Mouse (Mus musculus): ENCODE data around the gene Gm11084. TPM values are rescaled to one million over a fixed set of nuclear protein-coding genes. Genes with fewer than 3 reads are reported as not detected.
"Not testable (repeated sequence)": the region's sequence is repeated elsewhere in the genome, so short reads cannot be mapped to it uniquely, and the experiment has no call there.

The Gm11084 gene
- not detected in 2 replicates for polyA plus RNA-seq (2012; rRNA removed)

DNA sequence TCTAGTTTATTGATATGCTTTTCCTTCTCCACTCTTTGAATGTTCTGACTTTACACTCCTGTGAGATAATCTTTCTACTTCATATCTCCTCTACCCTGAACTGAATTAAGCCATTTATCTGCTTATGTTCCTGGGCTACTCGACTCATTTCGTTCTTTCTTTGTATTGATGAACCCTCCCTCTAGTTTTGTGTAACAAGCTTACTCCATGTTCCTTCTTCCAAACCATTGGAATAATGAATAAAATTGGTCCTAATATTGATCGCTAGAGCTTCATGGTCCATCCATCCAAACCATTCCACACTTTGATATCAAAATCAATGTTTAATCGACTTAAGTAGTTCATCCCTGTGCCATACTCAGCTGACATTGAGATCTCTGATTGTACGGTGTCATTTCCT is at the start of gene Gm11084:
TSS of gene Gm11084 (minus strand) at position 101 of the 400 bp plus-strand sequence.
- no peak for DNase-seq (ENCODE audit: low read depth)

DNA sequence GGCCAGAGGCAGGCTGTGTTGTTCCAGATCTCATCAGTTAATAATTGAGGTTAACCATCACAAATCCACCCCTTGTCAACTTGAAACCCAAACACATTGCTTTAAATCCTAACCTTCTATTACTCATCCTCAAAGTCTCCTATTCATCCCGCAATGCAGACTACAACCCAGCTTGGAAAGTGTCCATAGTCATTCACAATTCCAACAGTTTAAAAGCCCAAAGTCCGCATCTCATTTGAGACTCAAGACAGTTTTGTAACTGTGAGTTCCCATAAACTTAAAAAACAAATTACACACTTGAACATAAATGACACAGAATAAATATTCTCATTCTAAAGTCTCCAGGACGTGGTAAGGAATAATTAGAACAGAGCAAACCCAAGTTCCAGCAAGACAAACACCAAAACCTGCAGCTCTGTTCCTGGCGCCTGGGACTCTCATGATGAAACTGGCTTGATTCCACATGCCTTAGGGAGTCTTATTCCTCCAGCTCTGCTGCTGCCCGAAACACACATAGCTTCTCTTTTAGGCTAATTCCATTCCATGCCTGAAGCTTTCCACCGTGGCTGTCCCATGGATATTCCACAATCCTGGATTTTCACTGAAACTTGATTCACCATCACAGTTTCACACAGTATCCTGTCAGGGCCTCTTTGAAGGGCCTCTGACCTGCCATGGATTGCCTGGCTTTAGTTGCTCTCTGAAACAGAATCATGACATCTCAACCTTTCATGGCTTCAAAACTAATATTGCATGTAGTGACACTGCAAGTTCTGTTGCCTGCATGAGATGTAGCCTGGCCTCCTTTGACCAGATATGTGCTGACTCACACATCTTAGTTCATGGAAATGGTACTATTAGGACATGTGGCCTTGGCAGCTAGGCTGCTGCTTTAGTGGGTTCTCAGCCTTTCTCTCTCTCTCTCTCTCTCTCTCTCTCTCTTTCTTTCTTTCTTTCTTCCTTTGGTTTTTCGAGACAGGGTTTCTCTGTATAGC is 44.8 kb upstream of the Gm11084 start:
- DNase-seq (ENCODE audit: low read depth) = no peak

DNA sequence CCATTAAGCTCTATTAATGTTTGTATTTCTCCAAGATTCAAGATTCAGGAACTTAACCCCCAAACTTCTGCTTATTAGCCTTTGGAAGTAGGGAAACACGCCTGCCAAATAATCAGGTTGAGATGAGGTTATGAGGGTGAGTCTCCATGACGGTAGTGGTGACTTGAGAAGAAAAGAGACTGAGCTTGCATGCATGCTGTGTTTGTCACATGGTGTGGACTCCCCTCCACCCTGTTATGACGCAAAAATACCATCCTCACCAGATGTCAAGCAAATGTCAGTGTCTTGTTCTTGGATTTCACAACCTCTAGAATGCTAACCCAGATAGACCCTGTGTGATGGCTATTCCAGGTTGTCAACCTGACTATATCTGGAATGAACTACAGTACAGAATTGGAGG is 43.3 kb upstream of the Gm11084 start:
- no peak for DNase-seq (ENCODE audit: low read depth)

DNA sequence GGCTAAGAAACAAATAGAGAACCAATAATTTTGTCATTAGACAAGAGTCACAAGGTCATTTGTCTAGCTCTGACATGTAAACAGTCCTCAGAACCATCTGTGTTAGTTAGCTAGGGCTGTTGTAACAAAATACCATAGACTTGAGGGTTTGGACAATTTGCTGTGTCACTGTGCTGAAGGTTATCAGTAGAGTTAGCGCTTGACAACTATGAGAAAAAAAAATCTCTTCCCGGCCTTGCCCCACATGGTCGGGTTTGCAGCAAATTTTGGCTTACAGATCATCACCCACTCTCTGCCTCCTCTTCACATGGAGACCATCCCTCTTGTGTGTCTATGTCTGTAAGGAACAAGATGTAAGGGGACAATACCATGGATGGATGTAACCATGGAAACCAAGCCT is 41.5 kb upstream of the Gm11084 start:
- no peak for DNase-seq (ENCODE audit: low read depth)

DNA sequence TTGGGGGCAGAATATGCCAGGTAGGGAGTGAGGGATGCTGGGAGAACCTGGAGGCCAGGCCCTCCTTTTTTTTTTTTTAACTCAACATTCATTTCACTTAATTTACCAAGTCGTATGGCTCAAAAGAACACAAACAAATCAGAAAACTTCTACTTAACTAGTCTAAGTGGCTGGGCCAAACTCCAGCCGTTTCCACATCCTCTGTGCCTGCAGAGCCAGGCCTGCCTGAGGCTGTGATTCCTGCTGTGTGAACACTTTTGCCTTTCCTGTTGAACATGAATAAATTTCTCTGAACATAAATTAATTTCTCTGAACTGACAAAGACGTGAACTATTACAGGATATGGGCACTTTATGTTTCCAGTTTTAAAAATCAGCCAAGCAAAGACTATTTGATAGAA is 40.6 kb upstream of the Gm11084 start:
- no peak for DNase-seq (ENCODE audit: low read depth)

DNA sequence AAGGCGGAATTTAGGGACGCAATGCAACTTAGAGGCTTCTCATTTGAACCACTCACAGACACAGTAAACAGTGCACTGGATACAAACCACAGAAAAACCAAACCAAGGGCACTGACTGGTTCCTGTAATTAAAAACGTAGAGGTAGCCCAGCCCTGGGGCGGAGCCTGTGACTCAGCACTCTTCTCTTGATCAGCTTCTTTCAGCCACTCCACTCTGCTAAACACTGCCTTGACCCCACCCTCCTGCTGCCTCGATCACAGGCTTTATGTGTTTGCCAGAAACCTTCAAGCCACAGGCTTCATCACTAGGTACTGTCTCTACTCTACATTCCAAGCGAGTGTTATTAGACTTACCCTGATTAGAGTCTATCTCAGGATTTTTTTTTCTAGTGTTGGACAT is 37.3 kb upstream of the Gm11084 start:
- no peak for DNase-seq (ENCODE audit: low read depth)

- DNase-seq (ENCODE audit: low read depth) = no peak
Observed at GRCm38 (mm10) chr2:73021046-73021445, 34.5 kb upstream of the Gm11084 start.

DNA sequence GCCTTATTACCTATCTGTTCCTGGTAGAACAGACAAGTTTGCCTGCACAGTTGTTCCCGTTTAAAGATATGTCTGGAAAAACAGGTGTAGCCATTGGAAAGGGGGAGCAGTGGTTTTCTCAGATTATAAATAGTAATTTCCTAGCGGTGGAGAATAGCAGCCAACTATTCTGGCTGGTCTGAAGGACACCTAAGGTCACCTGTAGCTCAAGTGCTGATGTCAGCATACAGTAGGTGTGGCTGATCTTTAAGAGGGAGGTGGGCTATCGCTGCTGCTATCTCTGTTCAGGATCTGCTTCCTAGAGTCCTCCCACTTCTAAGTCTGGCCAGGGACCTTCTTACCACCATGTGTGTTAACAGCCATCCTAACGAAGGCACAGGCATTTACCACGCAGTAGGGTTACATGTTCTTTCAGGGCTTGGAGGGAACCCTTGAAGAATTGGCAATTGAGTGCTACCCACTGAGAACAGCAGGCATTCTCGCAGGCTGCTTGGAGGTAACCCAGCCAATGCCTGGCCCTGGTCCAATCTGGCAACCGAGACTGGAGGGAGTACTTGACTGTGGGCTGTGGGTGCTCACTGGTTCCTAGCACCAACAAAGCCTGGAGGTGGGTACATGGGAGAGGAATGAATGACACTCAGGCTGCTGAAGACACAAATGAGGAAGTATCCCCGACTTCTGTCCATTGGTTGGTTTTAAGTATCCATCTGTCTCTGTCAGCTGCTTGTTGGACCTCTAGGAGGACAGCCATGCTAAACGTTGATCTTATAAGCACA is 33.0 kb upstream of the Gm11084 start:
- no peak for DNase-seq (ENCODE audit: low read depth)

DNA sequence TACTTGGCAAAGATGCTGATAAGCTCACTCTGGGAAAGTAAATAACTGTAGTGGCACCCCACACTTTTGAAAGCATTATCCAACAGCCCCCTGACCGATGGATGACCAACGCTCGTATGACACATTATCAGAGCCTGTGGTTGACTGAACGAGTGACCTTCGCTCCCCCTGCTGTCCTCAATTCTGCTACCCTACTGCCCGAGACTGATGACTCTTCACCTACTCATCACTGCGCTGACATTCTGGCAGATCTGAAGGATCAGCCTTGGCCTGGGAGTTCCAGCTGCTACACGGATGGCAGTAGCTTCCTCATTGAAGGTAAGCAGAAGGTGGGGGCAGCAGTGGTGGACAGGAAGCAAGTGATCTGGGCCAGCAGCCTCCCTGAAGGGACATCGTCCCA is 27.5 kb upstream of the Gm11084 start:
- DNase-seq (ENCODE audit: low read depth) = not testable (repeated sequence)

DNA sequence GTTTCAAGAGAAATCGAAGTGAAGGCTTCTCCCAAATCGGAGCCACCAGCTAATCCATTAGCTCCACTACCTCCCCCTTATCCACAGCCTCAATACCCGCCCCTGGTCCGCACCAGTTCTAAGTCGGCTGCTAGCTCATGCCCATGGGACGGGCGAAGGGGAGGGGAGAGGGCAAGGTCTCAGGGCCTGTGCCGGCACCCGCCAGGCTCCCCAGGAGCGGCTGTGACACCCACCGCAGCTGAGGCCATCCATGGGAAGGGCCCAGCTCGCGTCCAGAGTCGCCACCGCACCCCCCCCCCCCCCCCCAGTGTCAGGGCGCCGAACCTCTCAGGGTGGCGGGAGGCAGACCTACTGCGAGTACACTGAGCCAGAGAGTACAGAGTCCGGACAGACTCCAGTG is 26.1 kb upstream of the Gm11084 start:
- no peak for DNase-seq (ENCODE audit: low read depth)

DNA sequence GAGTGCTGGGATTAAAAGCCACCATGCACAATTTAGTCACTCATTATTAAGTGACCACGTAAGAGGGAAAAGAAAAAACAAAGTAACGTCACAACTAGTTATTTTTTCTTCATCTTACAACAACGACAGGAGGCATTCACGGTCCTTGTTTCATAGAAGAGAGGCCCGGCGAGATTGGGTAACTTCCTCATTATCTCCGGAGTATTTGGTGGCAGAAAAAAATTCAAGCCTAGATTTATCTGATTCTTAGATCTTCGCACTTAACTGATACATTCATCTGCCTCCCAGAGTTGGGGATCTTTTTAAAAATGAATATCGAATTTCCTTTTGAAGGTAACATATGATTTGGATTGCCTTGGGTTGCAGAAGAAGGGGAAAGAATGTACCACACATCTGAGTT is 21.0 kb upstream of the Gm11084 start:
- DNase-seq (ENCODE audit: low read depth) = no peak

DNA sequence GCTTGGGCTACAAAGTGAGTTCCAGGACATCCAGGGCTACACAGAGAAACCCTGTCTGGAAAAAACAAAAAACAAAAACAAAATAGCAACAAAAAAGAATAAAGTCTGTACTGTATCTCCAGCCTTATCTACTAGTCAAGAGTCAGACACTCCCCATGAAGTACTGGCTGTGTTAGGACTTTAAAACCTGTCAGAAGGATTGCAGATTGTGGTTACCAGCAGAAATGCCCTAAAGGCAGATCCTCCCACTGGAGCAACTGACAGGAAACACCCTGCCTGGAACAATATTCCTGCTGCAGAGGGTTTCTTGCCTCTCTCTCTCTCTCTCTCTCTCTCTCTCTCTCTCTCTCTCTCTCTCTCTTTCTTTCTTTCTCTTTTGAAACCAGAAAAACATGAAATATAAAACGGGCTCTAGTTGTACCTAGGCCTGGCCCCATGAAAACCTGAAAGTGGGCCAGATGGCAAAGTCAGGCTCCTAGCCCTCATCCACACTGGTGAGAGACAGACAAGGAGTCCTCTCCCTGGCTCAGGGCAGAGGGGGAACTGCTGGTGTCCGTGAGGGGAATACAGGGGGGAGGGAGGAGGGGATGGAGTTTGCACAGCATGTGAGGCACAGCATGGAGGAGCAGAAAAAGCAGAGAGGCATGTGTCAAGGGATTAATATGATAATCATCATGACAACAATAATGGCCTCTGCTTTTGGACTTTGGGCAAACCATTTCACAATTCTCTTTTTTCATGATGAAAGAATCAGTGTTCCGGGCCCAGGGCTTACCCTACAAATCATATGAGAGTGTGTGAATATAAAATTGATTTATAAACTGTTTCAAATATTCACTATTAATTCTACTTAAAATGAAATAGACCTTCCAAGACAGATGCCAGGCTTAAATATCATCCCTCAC is 19.3 kb upstream of the Gm11084 start:
- peak; percentile 72 for DNase-seq (ENCODE audit: low read depth)

DNA sequence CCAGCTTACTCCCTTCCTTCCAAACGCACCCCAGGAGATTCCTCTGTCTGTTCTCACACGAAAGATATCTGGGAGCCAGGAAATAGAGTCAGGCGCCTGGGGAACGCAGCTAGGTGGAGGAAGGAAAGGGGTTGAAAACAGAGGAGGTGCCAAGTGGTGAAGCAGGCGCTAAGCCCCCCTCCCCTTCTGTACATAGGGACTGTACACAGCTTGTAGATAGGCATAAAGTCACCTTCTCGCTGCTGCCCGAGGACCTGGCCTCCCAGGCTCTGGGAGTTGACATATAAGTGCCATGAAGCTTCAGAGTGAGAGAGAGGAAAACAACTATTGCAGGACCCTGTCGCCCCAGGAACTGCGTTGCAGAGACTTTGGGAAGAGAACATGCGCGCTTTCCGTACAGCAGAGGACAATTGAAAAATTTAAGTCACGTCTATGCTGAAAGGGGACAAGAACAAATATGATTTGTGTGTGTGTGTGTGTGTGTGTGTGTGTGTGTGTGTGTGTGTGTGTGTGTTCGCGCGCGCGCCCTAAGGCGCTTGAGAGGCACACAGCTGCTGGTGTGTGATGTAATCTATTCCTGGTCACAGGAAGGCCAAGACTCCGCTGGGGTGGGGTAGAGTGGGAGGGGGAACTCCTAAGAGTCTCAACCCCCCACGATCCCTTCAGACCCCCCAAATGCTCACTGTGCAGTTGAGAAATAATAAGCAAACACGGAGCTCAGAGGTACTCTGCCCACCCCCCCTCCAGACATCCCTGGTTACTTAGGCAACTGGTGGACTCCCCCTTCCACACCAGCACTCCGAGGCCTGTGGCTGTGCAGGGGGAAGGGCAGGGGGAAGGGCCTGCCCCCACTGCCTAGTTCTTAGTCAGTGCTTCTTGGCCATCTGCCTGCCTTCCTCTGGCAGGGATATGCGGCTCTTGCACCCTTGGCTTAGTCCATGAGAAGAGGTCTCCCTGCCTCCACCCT is 17.5 kb upstream of the Gm11084 start:
- no peak for DNase-seq (ENCODE audit: low read depth)

DNA sequence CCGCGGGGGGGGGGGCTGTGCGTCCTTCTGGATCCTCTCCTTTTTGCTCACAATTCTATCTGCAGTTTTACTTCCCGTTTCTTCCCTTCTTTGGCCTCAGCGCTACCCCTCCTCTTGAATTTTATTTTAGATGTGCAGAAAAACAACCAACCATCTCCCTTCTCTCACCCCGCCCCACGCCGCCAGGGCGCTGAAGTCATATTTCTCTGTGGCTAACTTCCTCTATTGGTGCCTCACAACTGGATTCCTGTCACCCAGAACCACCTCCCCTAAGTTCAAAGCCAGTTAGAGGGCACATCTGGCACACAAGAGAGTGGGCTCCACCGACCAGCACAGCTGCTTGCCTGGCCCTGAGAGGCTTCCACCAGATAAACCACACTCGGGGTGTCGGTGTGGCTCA is 16.5 kb upstream of the Gm11084 start:
- no peak for DNase-seq (ENCODE audit: low read depth)

DNA sequence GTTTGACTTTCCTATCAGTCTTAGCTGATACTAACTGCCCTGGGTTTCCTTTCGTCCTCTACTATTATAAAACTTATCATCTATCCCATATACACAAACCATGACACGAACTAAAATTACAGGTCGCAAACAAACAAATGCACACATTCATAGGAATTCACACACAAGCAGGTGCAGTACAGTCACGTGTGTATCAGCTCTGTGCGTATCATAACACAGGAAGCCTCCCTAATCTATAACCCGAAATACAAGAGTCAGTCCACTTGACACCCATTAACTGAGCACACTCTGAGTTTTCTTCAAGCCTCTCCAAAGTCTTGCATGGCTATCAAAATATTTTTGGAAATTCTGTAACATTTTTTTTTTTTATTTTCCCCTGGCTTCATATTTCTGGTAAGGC is 15.9 kb upstream of the Gm11084 start:
- no peak for DNase-seq (ENCODE audit: low read depth)

GRCm38 (mm10) chr2:73001994-73002393 is 15.5 kb upstream of the Gm11084 start:
- DNase-seq (ENCODE audit: low read depth) = no peak

GRCm38 (mm10) chr2:73000194-73000593 is 13.7 kb upstream of the Gm11084 start:
- no peak for DNase-seq (ENCODE audit: low read depth)

DNA sequence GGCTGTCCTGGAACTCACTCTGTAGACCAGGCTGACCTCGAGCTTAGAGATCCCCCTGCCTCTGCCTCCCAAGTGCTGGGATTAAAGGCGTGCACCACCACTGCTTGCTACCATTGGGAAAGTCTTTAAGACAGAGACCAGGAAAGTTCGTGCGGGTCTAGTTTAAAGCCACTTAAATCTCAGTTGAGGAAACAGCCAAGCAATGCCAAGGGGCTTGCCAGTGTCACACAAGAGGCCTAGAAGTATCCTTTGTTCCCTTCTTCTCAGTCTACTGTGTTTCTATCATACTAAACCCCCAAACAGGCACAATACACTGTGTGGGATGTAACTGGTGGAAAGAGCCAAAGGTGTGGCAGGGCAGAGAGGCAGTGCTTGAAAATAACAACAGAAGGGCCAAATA is 11.1 kb upstream of the Gm11084 start:
- DNase-seq (ENCODE audit: low read depth) = no peak

GRCm38 (mm10) chr2:72996808-72997378 is 10.4 kb upstream of the Gm11084 start:
- peak; percentile 45 for DNase-seq (ENCODE audit: low read depth)

Measured in gonadal fat pad, adult 2 months (tissue).